Mouse (Mus musculus): ENCODE measurements around the gene Qpctl. TPM values are rescaled to one million over a fixed set of nuclear protein-coding genes. Genes with fewer than 3 reads are reported as not detected.
A peak's percentile ranks its signal among the peaks of the same experiment; 100 is the strongest.

Qpctl gene
- polyA plus RNA-seq, 1 experiment = 15.3 TPM

DNA sequence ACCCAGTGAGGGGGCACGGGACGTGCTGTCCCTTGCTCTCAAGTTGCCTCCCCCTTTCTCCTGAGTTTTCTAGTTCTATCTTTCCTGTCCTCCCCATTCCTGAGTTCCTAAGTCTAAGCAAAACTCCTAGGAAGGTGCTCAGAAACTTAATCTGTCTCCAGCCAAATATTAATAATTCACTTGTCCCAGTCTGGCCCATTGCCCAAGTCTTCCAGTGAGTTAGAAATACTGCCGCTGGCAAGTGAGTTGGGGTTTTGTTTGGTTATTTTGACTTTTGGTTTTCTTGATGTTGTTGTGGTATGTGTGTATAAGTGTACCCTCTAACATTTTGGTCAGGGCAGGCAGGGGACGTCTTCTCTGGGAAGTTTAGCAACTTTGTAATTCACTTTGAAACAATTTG lies 27.4 kb downstream of the Qpctl start:
- no peaks in the 10 kb centered on the region for H3K27me3 ChIP-seq (ENCODE audit: control insufficient read depth, insufficient read depth, low read length)
- no peak overlapping the region for H3K4me3 ChIP-seq (ENCODE audit: control insufficient read depth, insufficient read depth, low read length)
- H3K36me3 ChIP-seq (ENCODE audit: control insufficient read depth, insufficient read depth, low read length) = no peaks in the 10 kb centered on the region
- WGBS = 94% methylated on average over 4 of the region's 4 CpGs
- TF ChIP-seq POLR2A (IDR thresholded peaks at IDR 0.05; ENCODE audit: control insufficient read depth, extremely low read depth, insufficient read depth, low read length, poor library complexity) (no peak), CTCF (IDR thresholded peaks at IDR 0.05; ENCODE audit: borderline replicate concordance, control insufficient read depth, extremely low read depth, insufficient read depth, low read length, poor library complexity) (no peak)
- no peak for DNase-seq
- H3K27ac ChIP-seq (ENCODE audit: control insufficient read depth, insufficient read depth, low read length) = no peak overlapping the region
- peaks cover 7% of the 10 kb centered on the region for H3K4me1 ChIP-seq (replicated peaks; ENCODE audit: control insufficient read depth, insufficient read depth, low read length)

- Histone ChIP-seq H3K36me3 (ENCODE audit: control insufficient read depth, insufficient read depth, low read length) (no peaks in the 10 kb centered on the region), H3K27ac (ENCODE audit: control insufficient read depth, insufficient read depth, low read length) (no peak within 1 kb of the TSS; the same call in 1 of the 2 replicates), H3K4me3 (ENCODE audit: control insufficient read depth, insufficient read depth, low read length) (peak within 1 kb of the TSS; percentile 80), H3K27me3 (ENCODE audit: control insufficient read depth, insufficient read depth, low read length) (no peaks in the 10 kb centered on the region), H3K4me1 (replicated peaks; ENCODE audit: control insufficient read depth, insufficient read depth, low read length) (peaks cover 7% of the 10 kb centered on the region)
- TF ChIP-seq CTCF (IDR thresholded peaks at IDR 0.05; ENCODE audit: borderline replicate concordance, control insufficient read depth, extremely low read depth, insufficient read depth, low read length, poor library complexity) (no peak; the same call in 1 of the 2 replicates), POLR2A (IDR thresholded peaks at IDR 0.05; ENCODE audit: control insufficient read depth, extremely low read depth, insufficient read depth, low read length, poor library complexity) (peak; percentile 88; the same call in 1 of the 2 replicates)
- WGBS = 1% methylated on average over 34 of the region's 34 CpGs
- peak; percentile 95 for DNase-seq
These were observed 29.3 kb downstream of the Qpctl start, which contains the start of gene Fbxo46 for GRCm38 (mm10) chr7:19119631-19120429. Gene Fbxo46 (plus strand): TSS chr7:19119859.

- DNase-seq = no peak
- 97% methylated on average over 8 of the region's 8 CpGs for WGBS
- no peak overlapping the region for H3K27ac ChIP-seq (ENCODE audit: control insufficient read depth, insufficient read depth, low read length)
- H3K27me3 ChIP-seq (ENCODE audit: control insufficient read depth, insufficient read depth, low read length) = no peaks in the 10 kb centered on the region
- H3K4me1 ChIP-seq (replicated peaks; ENCODE audit: control insufficient read depth, insufficient read depth, low read length) = peaks cover 7% of the 10 kb centered on the region
- no peaks in the 10 kb centered on the region for H3K36me3 ChIP-seq (ENCODE audit: control insufficient read depth, insufficient read depth, low read length)
- no peak overlapping the region for H3K4me3 ChIP-seq (ENCODE audit: control insufficient read depth, insufficient read depth, low read length)
- no peak for TF ChIP-seq CTCF (IDR thresholded peaks at IDR 0.05; ENCODE audit: borderline replicate concordance, control insufficient read depth, extremely low read depth, insufficient read depth, low read length, poor library complexity)
- no peak for TF ChIP-seq POLR2A (IDR thresholded peaks at IDR 0.05; ENCODE audit: control insufficient read depth, extremely low read depth, insufficient read depth, low read length, poor library complexity)
These were observed 30.0 kb downstream of the Qpctl start for GRCm38 (mm10) chr7:19119083-19119482.

DNA sequence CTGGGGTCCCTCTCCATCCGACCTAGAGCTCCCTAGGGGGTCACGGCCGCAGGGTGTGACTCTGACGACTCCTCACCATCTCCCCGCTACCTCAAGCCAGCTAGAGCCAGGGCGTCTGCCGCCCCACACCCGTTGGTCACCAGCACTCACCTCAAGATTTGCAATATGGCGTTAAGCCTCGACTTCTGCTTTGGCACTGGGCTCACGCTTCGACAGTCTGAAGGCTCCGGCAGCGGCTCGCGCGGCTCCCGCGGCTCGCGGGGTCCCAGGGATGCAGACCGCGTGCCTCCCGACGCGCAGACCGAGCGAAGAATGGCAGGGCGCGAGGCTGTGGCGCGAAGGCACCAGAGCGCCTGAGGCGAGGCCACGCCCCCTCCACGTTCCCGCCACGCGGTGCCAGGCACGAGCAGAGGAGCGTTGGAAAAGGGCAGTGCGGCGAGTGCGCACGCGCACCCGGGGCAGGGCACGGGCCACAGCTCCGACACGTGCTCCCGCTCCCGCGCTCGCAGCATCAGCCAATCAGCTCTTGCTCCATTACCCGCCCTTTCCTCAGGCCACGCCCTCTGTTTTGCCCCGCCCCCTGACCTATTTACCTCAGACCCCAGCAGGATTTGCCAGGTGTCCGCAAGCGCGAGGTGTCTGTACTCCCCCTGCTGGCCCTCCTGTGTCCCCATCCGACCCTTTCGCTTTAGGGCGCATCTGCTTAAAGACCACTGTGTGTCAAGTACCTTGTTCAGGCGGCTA lies 30.9 kb downstream of the Qpctl start, which contains the start of gene Gm4969:
Gm4969 (minus strand) TSS at position 341 of the 744 bp plus-strand sequence.
- Histone ChIP-seq H3K36me3 (ENCODE audit: control insufficient read depth, insufficient read depth, low read length) (no peaks in the 10 kb centered on the region), H3K27ac (ENCODE audit: control insufficient read depth, insufficient read depth, low read length) (no peak within 1 kb of the TSS), H3K4me3 (ENCODE audit: control insufficient read depth, insufficient read depth, low read length) (no peak within 1 kb of the TSS), H3K27me3 (ENCODE audit: control insufficient read depth, insufficient read depth, low read length) (no peaks in the 10 kb centered on the region), H3K4me1 (replicated peaks; ENCODE audit: control insufficient read depth, insufficient read depth, low read length) (peaks cover 7% of the 10 kb centered on the region)
- peak; percentile 52 for DNase-seq
- no peak for TF ChIP-seq CTCF (IDR thresholded peaks at IDR 0.05; ENCODE audit: borderline replicate concordance, control insufficient read depth, extremely low read depth, insufficient read depth, low read length, poor library complexity)
- no peak for TF ChIP-seq POLR2A (IDR thresholded peaks at IDR 0.05; ENCODE audit: control insufficient read depth, extremely low read depth, insufficient read depth, low read length, poor library complexity)
- WGBS = 51% methylated on average over 64 of the region's 64 CpGs

- Histone ChIP-seq H3K36me3 (ENCODE audit: control insufficient read depth, insufficient read depth, low read length) (no peaks in the 10 kb centered on the region), H3K4me1 (replicated peaks; ENCODE audit: control insufficient read depth, insufficient read depth, low read length) (no peaks in the 10 kb centered on the region), H3K4me3 (ENCODE audit: control insufficient read depth, insufficient read depth, low read length) (no peak overlapping the region), H3K27me3 (ENCODE audit: control insufficient read depth, insufficient read depth, low read length) (no peaks in the 10 kb centered on the region), H3K27ac (ENCODE audit: control insufficient read depth, insufficient read depth, low read length) (no peak overlapping the region)
- no peak for DNase-seq
- TF ChIP-seq CTCF (IDR thresholded peaks at IDR 0.05; ENCODE audit: borderline replicate concordance, control insufficient read depth, extremely low read depth, insufficient read depth, low read length, poor library complexity) = no peak
- no peak for TF ChIP-seq POLR2A (IDR thresholded peaks at IDR 0.05; ENCODE audit: control insufficient read depth, extremely low read depth, insufficient read depth, low read length, poor library complexity)
- WGBS = 97% methylated on average over 1 of the region's 1 CpGs
These were observed 39.5 kb downstream of the Qpctl start for GRCm38 (mm10) chr7:19109565-19109964.

GRCm38 (mm10) chr7:19107436-19107835 lies 41.7 kb downstream of the Qpctl start:
- 63% methylated on average over 3 of the region's 3 CpGs for WGBS
- Histone ChIP-seq H3K27me3 (ENCODE audit: control insufficient read depth, insufficient read depth, low read length) (no peaks in the 10 kb centered on the region), H3K27ac (ENCODE audit: control insufficient read depth, insufficient read depth, low read length) (no peak overlapping the region), H3K4me3 (ENCODE audit: control insufficient read depth, insufficient read depth, low read length) (no peak overlapping the region), H3K4me1 (replicated peaks; ENCODE audit: control insufficient read depth, insufficient read depth, low read length) (no peaks in the 10 kb centered on the region), H3K36me3 (ENCODE audit: control insufficient read depth, insufficient read depth, low read length) (no peaks in the 10 kb centered on the region)
- TF ChIP-seq CTCF (IDR thresholded peaks at IDR 0.05; ENCODE audit: borderline replicate concordance, control insufficient read depth, extremely low read depth, insufficient read depth, low read length, poor library complexity) (no peak), POLR2A (IDR thresholded peaks at IDR 0.05; ENCODE audit: control insufficient read depth, extremely low read depth, insufficient read depth, low read length, poor library complexity) (no peak)
- no peak for DNase-seq
